Mouse (Mus musculus) cerebellum, adult 2 months (tissue): ENCODE data around the gene Catspere2.
"Not testable (repeated sequence)": the region's sequence is repeated elsewhere in the genome, so short reads cannot be mapped to it uniquely, and the experiment has no call there.

ENCODE experiments used
- CTCF ChIP-seq: fragments of 200-500 bp; IDR thresholded peaks from 2 replicates; pipeline ENCODE4 v1.5.1; 2011; ENCODE audit warnings: low read depth, mild to moderate bottlenecking, control low read depth, low read length, moderate library complexity, borderline replicate concordance; ENCODE audit not compliant: insufficient read depth
- POLR2A ChIP-seq: fragments of 200-500 bp; IDR thresholded peaks from 2 replicates; pipeline ENCODE4 v1.6.1; 2011; ENCODE audit warnings: low read length, control low read depth, borderline replicate concordance; ENCODE audit not compliant: insufficient read depth

GRCm38 (mm10) chr1:178097865-178098264, 114.6 kb downstream of the Catspere2 start:
- not testable (repeated sequence) for TF ChIP-seq CTCF, POLR2A
